Mouse (Mus musculus) lung, embryonic 15.5 days (tissue): ENCODE data around the gene 2310039H08Rik. TPM values are rescaled to one million over a fixed set of nuclear protein-coding genes. Genes with fewer than 3 reads are reported as not detected.
A peak's percentile ranks its signal among the peaks of the same experiment; 100 is the strongest.
"Not testable (repeated sequence)": the region's sequence is repeated elsewhere in the genome, so short reads cannot be mapped to it uniquely, and the experiment has no call there.

Source experiments
- ATAC-seq: fragments of 200-750 bp; cut with Nextera tagmentation; 2 replicates; pipeline ENCODE4 v1.8.0; 2017; ENCODE audit warnings: moderate number of reproducible peaks, borderline replicate concordance; ENCODE audit not compliant: low FRiP score, low TSS enrichment; ENCODE audit errors: extremely low read depth
- H3K27ac ChIP-seq: fragments of 300-500 bp; sonication (generic); 2 replicates; pipeline ENCODE4 v1.5.1; 2015; ENCODE audit warnings: moderate library complexity, mild to moderate bottlenecking, inconsistent platforms
- H3K27me3 ChIP-seq: fragments of 300-500 bp; sonication (generic); 2 replicates; pipeline ENCODE4 v1.6.1; 2015; ENCODE audit warnings: inconsistent platforms
- H3K36me3 ChIP-seq: fragments of 300-500 bp; sonication (generic); 2 replicates; pipeline ENCODE4 v1.6.1; 2015; ENCODE audit warnings: inconsistent platforms
- H3K4me1 ChIP-seq: fragments of 300-500 bp; sonication (generic); 2 replicates; pipeline ENCODE4 v1.6.1; 2015; ENCODE audit warnings: inconsistent platforms
- H3K4me2 ChIP-seq: fragments of 300-500 bp; sonication (generic); 2 replicates; pipeline ENCODE4 v1.6.1; 2015; ENCODE audit warnings: inconsistent platforms, mild to moderate bottlenecking, moderate library complexity
- H3K4me3 ChIP-seq: fragments of 300-500 bp; sonication (generic); 2 replicates; pipeline ENCODE4 v1.5.1; 2015; ENCODE audit warnings: mild to moderate bottlenecking, inconsistent platforms
- H3K9ac ChIP-seq: fragments of 300-500 bp; sonication (generic); 2 replicates; pipeline ENCODE4 v1.6.1; 2015; ENCODE audit warnings: inconsistent platforms
- H3K9me3 ChIP-seq: fragments of 300-500 bp; sonication (generic); 2 replicates; pipeline ENCODE4 v1.6.1; 2016; ENCODE audit warnings: inconsistent platforms
- WGBS: fragments of 180-500 bp; shearing (Covaris S2); methylation state at CpG from one replicate; pipeline ENCODE4 v1.1.7; 2015; 5-methylcytosine and 5-hydroxymethylcytosine counted together
- polyA plus RNA-seq: library from polyadenylated mRNA; unstranded; fragments of >200 nt; fragmentation: Nextera tagmentation; extraction: Ambion mirVana; gene quantifications from 2 replicates; pipeline ENCODE4 v1.2.1, GENCODE M21; 2015

Gene 2310039H08Rik
- polyA plus RNA-seq, 1 experiment from 2014 or later = 62.2 TPM

DNA sequence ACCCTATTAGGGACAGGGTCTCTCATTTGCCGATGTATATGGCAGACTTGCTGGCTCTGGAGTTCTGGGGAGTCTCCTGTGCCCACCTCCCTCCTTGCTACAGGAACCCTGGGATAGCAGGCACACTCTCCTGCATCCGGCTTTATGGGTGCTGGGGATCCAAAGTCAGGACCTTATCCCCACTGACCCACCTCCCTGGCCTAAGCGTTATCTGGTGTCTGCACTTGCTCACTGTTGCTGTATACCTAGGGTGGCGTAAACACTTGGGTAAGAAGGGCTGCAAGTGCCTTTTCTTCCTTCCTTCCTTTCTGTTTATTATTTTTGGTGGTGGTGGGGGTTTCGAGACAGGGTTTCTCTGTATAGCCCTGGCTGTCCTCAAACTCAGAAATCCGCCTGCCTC lies 31.1 kb upstream of the 2310039H08Rik start:
- peaks cover 26% of the 10 kb centered on the region for H3K36me3 ChIP-seq
- H3K4me2 ChIP-seq = no peak overlapping the region
- WGBS = 91% methylated on average over 6 of the region's 6 CpGs
- H3K27ac ChIP-seq = no peak overlapping the region
- no peaks in the 10 kb centered on the region for H3K9me3 ChIP-seq
- no peak for ATAC-seq
- H3K27me3 ChIP-seq = no peaks in the 10 kb centered on the region
- no peaks in the 10 kb centered on the region for H3K4me1 ChIP-seq
- H3K9ac ChIP-seq = no peak overlapping the region
- no peak overlapping the region for H3K4me3 ChIP-seq

- H3K9ac ChIP-seq = no peak overlapping the region
- H3K27ac ChIP-seq = no peak overlapping the region
- H3K27me3 ChIP-seq = no peaks in the 10 kb centered on the region
- no peaks in the 10 kb centered on the region for H3K4me1 ChIP-seq
- no peak for ATAC-seq
- no peak overlapping the region for H3K4me3 ChIP-seq
- H3K36me3 ChIP-seq = peaks cover 30% of the 10 kb centered on the region
- 72% methylated on average over 9 of the region's 9 CpGs for WGBS
- no peaks in the 10 kb centered on the region for H3K9me3 ChIP-seq
- no peak overlapping the region for H3K4me2 ChIP-seq
These were observed 29.4 kb upstream of the 2310039H08Rik start for GRCm38 (mm10) chr17:46742986-46743385.

DNA sequence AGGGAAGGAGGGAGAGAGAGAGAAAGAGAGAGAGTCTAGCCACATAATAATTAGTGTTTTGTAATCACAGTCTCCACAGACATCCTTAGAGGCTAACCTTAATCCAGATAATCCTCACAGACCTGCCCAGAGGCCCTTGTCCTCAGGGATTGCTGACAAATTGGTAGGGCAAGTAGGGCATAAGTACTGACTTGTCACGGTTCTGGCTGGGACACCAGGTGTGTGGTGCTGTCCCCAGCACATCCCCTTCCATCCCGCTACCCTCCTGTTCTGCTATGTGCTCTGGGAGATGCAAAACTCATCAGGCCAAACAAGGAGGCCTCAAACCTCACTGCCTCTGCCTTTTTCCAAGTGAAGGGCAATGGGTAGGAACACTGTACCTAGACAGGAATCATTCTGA lies 26.9 kb upstream of the 2310039H08Rik start:
- no peaks in the 10 kb centered on the region for H3K27me3 ChIP-seq
- H3K4me1 ChIP-seq = peaks cover 2% of the 10 kb centered on the region; the same call in 1 of the 2 replicates
- H3K4me3 ChIP-seq = no peak overlapping the region
- no peak for ATAC-seq
- no peak overlapping the region for H3K9ac ChIP-seq
- peaks cover 26% of the 10 kb centered on the region for H3K36me3 ChIP-seq
- WGBS = 90% methylated on average over 2 of the region's 2 CpGs
- no peaks in the 10 kb centered on the region for H3K9me3 ChIP-seq
- no peak overlapping the region for H3K4me2 ChIP-seq
- no peak overlapping the region for H3K27ac ChIP-seq

GRCm38 (mm10) chr17:46747234-46747633 lies 25.2 kb upstream of the 2310039H08Rik start:
- no peak for ATAC-seq
- no peak overlapping the region for H3K9ac ChIP-seq
- H3K27me3 ChIP-seq = no peaks in the 10 kb centered on the region
- 81% methylated on average over 8 of the region's 8 CpGs for WGBS
- no peak overlapping the region for H3K4me2 ChIP-seq
- H3K36me3 ChIP-seq = peaks cover 26% of the 10 kb centered on the region
- peaks cover 10% of the 10 kb centered on the region for H3K4me1 ChIP-seq
- no peaks in the 10 kb centered on the region for H3K9me3 ChIP-seq
- H3K27ac ChIP-seq = no peak overlapping the region
- no peak overlapping the region for H3K4me3 ChIP-seq

DNA sequence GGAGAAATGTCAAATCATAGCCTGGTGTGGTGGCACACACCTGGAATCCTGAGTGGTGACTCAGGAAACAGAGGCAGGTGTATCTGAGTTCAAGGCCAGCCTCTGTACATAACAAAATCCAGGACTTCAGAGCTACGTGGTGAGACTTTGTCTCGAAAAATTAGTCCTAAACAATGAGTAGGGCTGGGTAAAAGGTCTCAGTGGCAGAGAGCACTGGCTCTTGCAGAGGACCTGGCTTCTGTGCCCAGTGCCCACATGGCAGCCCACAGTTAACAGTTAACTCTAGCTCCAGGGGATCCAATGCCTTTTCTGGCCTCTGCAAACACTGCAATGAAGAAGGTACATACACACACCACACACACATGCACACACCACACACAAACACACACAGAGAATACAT lies 24.6 kb upstream of the 2310039H08Rik start:
- ATAC-seq = no peak
- Histone ChIP-seq H3K27ac (no peak overlapping the region), H3K36me3 (peaks cover 26% of the 10 kb centered on the region), H3K9ac (no peak overlapping the region), H3K27me3 (no peaks in the 10 kb centered on the region), H3K4me3 (no peak overlapping the region), H3K4me1 (peaks cover 15% of the 10 kb centered on the region), H3K4me2 (no peak overlapping the region), H3K9me3 (no peaks in the 10 kb centered on the region)
- WGBS = 96% methylated on average over 2 of the region's 2 CpGs

DNA sequence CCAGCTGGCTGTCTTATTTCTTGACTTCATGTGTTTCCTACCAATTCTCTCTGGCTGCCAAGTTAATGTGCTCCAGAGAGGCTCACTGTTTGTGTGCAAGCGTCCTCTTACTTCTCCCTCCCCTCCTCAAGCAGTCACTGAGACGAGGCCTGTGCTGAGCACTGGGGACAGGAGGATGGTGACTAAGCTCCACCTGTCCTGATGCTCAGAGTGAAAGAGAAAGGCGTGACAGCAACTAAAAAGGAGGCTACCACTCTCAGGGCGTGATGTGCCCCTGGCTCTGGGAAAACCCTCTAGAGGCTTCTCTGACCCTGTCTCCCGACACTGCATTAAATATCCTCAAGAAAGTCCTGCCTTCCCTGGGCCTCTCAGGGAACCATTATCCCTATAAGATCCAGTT lies 23.2 kb upstream of the 2310039H08Rik start:
- H3K4me1 ChIP-seq = peaks cover 15% of the 10 kb centered on the region
- H3K4me3 ChIP-seq = no peak overlapping the region
- H3K9me3 ChIP-seq = no peaks in the 10 kb centered on the region
- WGBS = 92% methylated on average over 5 of the region's 5 CpGs
- ATAC-seq = no peak
- no peak overlapping the region for H3K27ac ChIP-seq
- H3K27me3 ChIP-seq = no peaks in the 10 kb centered on the region
- H3K9ac ChIP-seq = no peak overlapping the region
- peaks cover 16% of the 10 kb centered on the region for H3K36me3 ChIP-seq
- no peak overlapping the region for H3K4me2 ChIP-seq

- no peak for ATAC-seq
These were observed 21.9 kb upstream of the 2310039H08Rik start for GRCm38 (mm10) chr17:46750580-46750979.

GRCm38 (mm10) chr17:46751056-46751793 lies 21.2 kb upstream of the 2310039H08Rik start:
- Histone ChIP-seq H3K4me1 (peaks cover 15% of the 10 kb centered on the region), H3K27me3 (no peaks in the 10 kb centered on the region), H3K9ac (peak overlapping the region; percentile 72), H3K9me3 (no peaks in the 10 kb centered on the region), H3K36me3 (peaks cover 8% of the 10 kb centered on the region; the same call in 1 of the 2 replicates), H3K27ac (peak overlapping the region; percentile 92), H3K4me3 (peak overlapping the region; percentile 91), H3K4me2 (peak overlapping the region; percentile 76)
- 14% methylated on average over 16 of the region's 16 CpGs for WGBS
- no peak for ATAC-seq

More at GRCm38 (mm10) chr17:46750580-46750979, 21.9 kb upstream of the 2310039H08Rik start:
- peak overlapping the region; percentile 91 for H3K4me3 ChIP-seq
- H3K4me1 ChIP-seq = peaks cover 15% of the 10 kb centered on the region
- H3K9me3 ChIP-seq = no peaks in the 10 kb centered on the region
- peak overlapping the region; percentile 76 for H3K4me2 ChIP-seq
- WGBS = 88% methylated on average over 4 of the region's 4 CpGs
- H3K9ac ChIP-seq = peak overlapping the region; percentile 72; the same call in 1 of the 2 replicates
- no peaks in the 10 kb centered on the region for H3K27me3 ChIP-seq
- peaks cover 9% of the 10 kb centered on the region; the same call in 1 of the 2 replicates for H3K36me3 ChIP-seq
- 0 out of 2 replicates have a peak overlapping the region, but pooled peaks have one; percentile 92 for H3K27ac ChIP-seq

DNA sequence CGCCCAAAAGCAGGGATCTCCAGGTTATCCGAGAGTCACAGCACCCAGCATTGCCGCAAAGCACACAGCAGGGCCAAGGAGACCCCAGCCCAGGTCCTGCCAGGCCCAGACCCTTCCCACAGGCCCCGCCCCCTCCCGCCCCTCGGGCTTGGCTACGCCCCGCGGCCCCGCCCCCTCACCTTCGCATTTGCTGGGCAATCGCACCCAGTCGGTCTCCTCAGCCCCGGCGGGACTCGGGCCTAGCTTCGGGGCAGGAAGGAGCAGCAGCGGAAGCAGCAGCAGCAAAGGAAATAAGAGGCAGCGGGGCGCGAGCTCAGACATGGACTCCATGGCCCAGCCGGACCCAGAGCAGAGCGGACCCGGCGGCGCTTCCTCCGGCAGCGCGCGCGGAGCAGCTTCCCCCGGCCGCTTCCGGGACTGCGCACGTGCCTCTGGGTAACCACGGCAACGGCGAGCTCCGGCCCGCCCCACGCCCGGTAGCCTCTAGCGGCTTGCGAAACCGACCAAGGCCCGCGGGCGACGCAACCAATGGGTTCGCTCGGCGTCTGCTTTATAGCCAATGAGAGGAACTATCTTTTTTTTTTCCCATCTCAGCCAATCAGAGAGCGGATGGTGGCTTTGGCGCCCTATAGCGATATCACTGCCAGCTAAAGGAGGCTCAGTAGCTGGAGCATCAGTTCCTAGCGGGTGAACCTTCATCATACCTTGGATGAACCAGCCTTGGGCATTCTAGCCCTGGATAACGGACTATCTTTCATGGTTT lies 20.5 kb upstream of the 2310039H08Rik start, which contains the start of gene Cnpy3:
Gene Cnpy3 (minus strand): TSS at position 421 of the 763 bp plus-strand sequence.
- peak; percentile 98 for ATAC-seq
- peak within 1 kb of the TSS; percentile 76 for H3K4me2 ChIP-seq
- H3K36me3 ChIP-seq = 0 out of 2 replicates have a peak, but pooled peaks cover 2% of the 10 kb centered on the region
- H3K9ac ChIP-seq = peak within 1 kb of the TSS; percentile 72
- H3K27ac ChIP-seq = peak within 1 kb of the TSS; percentile 92
- H3K27me3 ChIP-seq = no peaks in the 10 kb centered on the region
- WGBS = under 1% methylated on average over 54 of the region's 58 CpGs
- H3K9me3 ChIP-seq = no peaks in the 10 kb centered on the region
- H3K4me1 ChIP-seq = peaks cover 15% of the 10 kb centered on the region
- H3K4me3 ChIP-seq = peak within 1 kb of the TSS; percentile 91

GRCm38 (mm10) chr17:46758753-46759152 lies 13.7 kb upstream of the 2310039H08Rik start:
- Histone ChIP-seq H3K4me2 (no peak overlapping the region), H3K4me3 (no peak overlapping the region), H3K4me1 (no peaks in the 10 kb centered on the region), H3K36me3 (no peaks in the 10 kb centered on the region), H3K27me3 (no peaks in the 10 kb centered on the region), H3K27ac (no peak overlapping the region), H3K9ac (no peak overlapping the region), H3K9me3 (no peaks in the 10 kb centered on the region)
- no peak for ATAC-seq
- 75% methylated on average over 12 of the region's 12 CpGs for WGBS

DNA sequence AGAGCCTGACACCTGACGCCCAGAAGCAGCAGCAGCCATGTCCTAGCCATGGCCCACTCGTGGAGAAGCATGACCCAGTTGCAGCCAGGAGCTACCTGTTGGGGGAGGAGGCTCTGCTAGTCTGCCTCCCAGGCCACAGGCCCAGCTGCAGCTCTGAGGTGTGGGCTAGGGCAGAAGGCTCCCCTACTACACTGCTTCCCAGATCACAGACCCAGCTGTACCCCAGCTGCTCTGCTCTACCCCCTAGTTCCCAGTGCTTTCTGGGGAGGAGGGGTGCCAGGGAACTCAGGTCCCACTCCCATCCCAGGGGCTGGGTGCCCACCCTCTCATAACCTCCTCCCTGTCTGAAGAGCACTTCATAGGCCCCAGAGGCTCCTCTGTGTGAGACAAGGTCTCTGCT lies 8.9 kb upstream of the 2310039H08Rik start, which contains the start of gene Ptcra:
Gene Ptcra (minus strand): TSS at position 169 of the 400 bp plus-strand sequence.
- WGBS = 58% methylated on average over 2 of the region's 2 CpGs
- Histone ChIP-seq H3K4me1 (no peaks in the 10 kb centered on the region), H3K27ac (no peak within 1 kb of the TSS), H3K9me3 (no peaks in the 10 kb centered on the region), H3K27me3 (no peaks in the 10 kb centered on the region), H3K4me2 (no peak within 1 kb of the TSS), H3K36me3 (no peaks in the 10 kb centered on the region), H3K4me3 (no peak within 1 kb of the TSS), H3K9ac (no peak within 1 kb of the TSS)
- no peak for ATAC-seq

DNA sequence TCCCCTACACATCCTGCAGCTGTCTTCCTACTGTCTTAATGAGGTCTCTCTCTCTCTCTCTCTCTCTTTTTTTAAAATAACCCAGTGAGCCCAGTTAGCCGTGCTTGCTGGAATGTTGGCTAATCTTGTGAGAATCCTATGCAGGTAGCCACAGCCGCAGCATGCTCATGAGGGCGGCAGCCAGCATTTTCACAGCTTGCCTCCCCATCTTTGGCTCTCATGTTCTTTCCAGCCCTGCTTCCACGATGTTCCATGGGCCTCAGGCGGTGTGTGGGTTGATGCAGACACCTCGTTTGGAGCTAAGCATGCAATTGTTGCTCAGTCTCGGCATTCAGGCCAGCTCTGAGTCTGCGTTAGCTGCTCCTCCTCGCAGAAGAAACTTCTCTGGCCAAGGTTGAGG lies 7.5 kb upstream of the 2310039H08Rik start:
- not testable (repeated sequence) for H3K4me3 ChIP-seq, H3K4me1 ChIP-seq, H3K27me3 ChIP-seq, H3K27ac ChIP-seq, H3K4me2 ChIP-seq, H3K9me3 ChIP-seq, H3K36me3 ChIP-seq, H3K9ac ChIP-seq, ATAC-seq
- 58% methylated on average over 9 of the region's 9 CpGs for WGBS
